Mouse (Mus musculus) left cerebral cortex, adult 18-20 months (tissue): ENCODE measurements around the gene Pcmtd2. TPM values are rescaled to one million over a fixed set of nuclear protein-coding genes. Genes with fewer than 3 reads are reported as not detected.
A peak's percentile ranks its signal among the peaks of the same experiment; 100 is the strongest.
"Not testable (repeated sequence)": the region's sequence is repeated elsewhere in the genome, so short reads cannot be mapped to it uniquely, and the experiment has no call there.

ENCODE experiments used
- DNase-seq, 2 experiments: peaks; one replicate each; pipeline ENCODE4 v3.0.0; 2021 to 2022; ENCODE audit warnings: low spot score in 2 of 2, mixed read lengths in 1 of 2
- long read RNA-seq, 2 experiments: library from polyadenylated mRNA; stranded (forward); transcript quantifications; one replicate each; pipeline ENCODE4 v2.0.0; 2021
- total RNA-seq, 2 experiments: library from RNA; stranded (reverse); gene quantifications; 2 replicates each; pipeline ENCODE4 v1.2.3; 2021

The Pcmtd2 gene
- total RNA-seq: 10 to 100 TPM; 81.2 to 83.6 TPM
- long read RNA-seq, experiment 1, transcript Pcmtd2-202 (7 exons, 3,499 nt): minor isoform, 6 of 63 reads
- long read RNA-seq, experiment 1, transcript Pcmtd2-201 (7 exons, 3,569 nt): major isoform, 43 of 63 reads
- long read RNA-seq, experiment 1, partial matches to known transcripts: 3 of 63 reads
- long read RNA-seq, experiment 1, other reads (novel, unspliced or antisense): 10 of 63 reads
- long read RNA-seq, experiment 2, transcript Pcmtd2-201 (7 exons, 3,569 nt): major isoform, 26 of 44 reads
- long read RNA-seq, experiment 2, partial matches to known transcripts: 1 of 44 reads
- long read RNA-seq, experiment 2, other reads (novel, unspliced or antisense): 13 of 44 reads

GRCm38 (mm10) chr2:181837372-181838292 is at the start of gene Pcmtd2:
Gene Pcmtd2 (plus strand): TSS chr2:181837854.
- peak; percentile 91 to 95 for DNase-seq

DNA sequence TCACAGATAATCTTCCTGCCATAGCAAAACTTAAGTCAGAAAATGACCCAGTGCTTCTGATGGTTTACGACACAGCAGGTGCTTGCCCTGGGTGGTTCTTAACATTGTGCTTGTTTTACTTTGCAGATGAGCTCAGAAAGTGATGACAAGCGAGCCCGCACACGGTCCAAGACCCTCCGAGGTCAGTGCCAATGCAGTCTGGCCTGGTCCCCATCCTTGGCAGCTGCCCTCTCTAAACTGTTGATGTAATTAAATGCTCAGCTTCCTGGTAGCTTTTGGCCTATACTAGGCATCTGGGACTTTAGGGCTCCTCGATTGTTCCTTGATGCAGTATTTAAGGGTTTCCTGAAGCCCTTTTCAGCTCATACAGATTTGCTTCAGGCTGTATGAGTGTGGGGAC is 48.3 kb upstream of the Pcmtd2 start:
- no peak for DNase-seq

GRCm38 (mm10) chr2:181793186-181793585 is 44.5 kb upstream of the Pcmtd2 start:
- not testable (repeated sequence) for DNase-seq

- no peak for DNase-seq
Measured at GRCm38 (mm10) chr2:181795641-181796130, 42.0 kb upstream of the Pcmtd2 start.

DNA sequence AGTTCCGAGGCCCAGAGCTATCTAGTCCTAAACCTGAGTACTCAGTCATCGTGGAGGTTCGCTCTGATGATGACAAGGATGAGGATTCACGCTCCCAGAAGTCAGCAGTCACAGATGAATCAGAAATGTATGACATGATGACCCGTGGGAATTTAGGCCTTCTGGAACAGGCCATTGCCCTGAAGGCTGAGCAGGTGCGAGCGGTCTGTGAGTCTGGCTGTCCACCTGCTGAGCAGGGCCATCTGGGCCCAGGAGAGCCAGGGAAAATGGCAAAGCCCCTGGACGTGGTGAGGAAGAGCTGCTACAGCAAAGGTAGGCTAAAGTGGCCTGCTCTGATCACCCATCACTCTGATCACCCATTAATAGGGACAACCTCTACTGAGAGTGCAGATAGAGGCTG is 40.0 kb upstream of the Pcmtd2 start:
- DNase-seq: no peak

DNA sequence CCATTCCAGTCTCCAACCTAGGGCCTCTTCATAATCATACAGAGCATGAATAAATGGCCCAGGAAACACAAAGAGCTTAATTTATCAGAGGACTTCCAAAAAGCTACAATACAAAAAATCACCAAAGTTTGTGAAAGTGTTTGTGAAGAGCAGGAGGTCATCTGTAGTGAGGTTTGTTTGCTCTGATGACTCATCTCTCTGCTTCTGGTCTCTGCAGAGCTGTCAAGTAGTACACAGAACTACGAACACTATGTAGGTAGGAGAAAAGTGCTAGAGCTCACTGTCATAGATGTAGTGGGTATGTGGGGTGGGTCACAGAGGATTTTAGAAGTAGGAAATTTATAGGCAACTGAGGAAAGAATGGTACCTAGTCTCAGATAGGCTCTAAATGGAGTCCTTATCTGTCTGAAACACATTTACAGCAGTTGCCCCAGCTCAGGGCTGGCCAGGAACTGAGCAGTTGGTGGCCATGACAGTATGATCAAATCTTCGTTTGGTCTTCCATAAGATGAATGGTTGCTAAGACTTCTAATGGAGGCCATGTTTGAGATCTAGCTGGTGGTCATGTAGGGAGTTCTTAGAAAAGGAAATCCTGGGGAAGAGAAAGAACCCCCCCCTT is 8.5 kb upstream of the Pcmtd2 start:
- no peak for DNase-seq

DNA sequence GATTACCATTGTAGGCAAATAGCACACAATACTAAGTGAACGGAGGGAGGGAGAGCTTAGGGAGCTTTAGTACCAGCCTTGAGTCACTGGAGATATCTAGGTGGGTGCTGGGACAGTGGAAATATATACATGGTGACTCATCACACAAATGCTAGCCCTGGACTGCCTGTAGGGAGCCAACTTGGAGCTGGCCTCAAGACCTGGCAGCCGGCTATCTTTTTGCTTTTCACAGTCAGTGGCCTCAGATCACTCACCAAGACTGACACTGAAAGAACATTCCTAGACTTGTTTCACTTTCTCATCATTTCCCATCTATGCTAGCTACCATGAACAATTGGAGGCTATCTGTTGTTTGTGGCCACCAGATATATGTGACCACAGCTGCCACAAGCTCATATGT is 4.9 kb upstream of the Pcmtd2 start:
- no peak for DNase-seq

GRCm38 (mm10) chr2:181838293-181838680 is 633 bp downstream of the Pcmtd2 start:
- DNase-seq: no peak

- DNase-seq: no peak
Measured at GRCm38 (mm10) chr2:181845709-181846394, 8.2 kb downstream of the Pcmtd2 start.

- peak; percentile 95 to 98 for DNase-seq
Measured at GRCm38 (mm10) chr2:181863791-181864535, 26.3 kb downstream of the Pcmtd2 start, which contains the start of gene Polr3k. Gene Polr3k (plus strand): TSS chr2:181864337.

- DNase-seq: no peak
Measured at GRCm38 (mm10) chr2:181864536-181864860, 26.8 kb downstream of the Pcmtd2 start.

DNA sequence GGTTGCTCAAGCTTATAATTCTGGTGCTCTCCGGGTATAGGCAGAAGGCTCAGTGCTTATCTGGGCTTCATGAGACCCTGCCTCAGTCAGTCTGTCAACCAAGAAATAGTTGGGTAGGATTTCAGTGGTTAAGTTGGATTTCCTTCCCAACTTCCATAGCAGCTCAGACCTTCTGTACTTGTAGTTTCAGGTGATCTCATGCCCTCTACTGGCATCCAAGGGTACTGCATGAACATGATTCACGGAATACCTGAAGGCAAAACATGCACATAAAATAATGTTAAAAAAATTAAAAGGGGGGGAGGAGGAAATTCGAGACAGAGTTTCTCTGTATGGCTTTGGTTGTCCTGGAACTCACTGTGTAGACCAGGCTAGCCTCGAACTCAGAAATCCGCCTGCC is 29.3 kb downstream of the Pcmtd2 start:
- DNase-seq: peak; percentile 68 to 81

GRCm38 (mm10) chr2:181871039-181871438 is 33.4 kb downstream of the Pcmtd2 start:
- DNase-seq: no peak

- DNase-seq: no peak
Measured at GRCm38 (mm10) chr2:181878903-181879302, 41.2 kb downstream of the Pcmtd2 start.

DNA sequence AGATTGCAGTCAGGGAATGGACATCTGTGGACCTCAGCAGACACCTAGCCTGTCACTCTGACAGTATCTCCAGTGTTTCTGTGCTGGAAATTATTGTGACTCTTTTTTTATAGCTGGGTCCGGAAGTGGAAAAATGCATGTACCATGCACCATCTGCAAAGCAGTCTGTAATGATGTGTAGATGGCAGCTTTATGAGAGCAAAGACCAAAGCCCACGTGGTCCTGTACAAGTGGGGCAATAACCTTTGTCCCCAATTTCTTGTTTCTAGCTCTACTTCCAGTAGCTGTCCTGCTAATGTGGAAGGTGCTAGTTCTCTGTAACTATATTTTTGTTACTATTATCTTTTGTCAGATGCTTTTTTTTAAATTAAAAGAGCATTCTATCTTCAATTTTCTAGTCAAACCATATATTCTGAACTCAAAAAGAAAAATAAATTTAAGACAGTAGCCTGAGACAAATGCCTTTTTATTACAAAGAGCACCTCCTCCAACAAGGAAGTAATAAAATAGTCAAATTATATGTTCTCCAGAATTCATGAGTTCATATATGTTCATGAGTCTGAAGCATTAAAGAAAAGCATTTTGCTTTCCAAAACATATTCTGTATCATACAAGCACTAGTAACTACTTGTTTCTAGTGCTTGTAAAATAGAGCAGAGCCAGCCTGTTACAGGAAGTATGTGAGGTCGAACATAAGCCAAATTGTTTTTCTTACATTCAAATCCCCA is 45.5 kb downstream of the Pcmtd2 start:
- DNase-seq: no peak
